Mouse (Mus musculus) B cell, adult 67 days (primary cell): Measurements from ENCODE around the gene Col3a1. TPM values are rescaled to one million over a fixed set of nuclear protein-coding genes. Genes with fewer than 3 reads are reported as not detected.

ENCODE experiments used
- total RNA-seq, 2 experiments: library from RNA; stranded (reverse); gene quantifications; 4 replicates each; pipeline ENCODE4 v1.2.4; 2023

The Col3a1 gene
- under 1 TPM in 1 of 2 experiments, not detected in 1; 0.27 TPM for total RNA-seq

GRCm38 (mm10) chr1:45311388-45311787 is at the start of gene Col3a1:
TSS of gene Col3a1 (plus strand) at chr1:45311538.

Other genes starting within 250 kb of the Col3a1 start
- gene Col5a2, start 191.7 kb downstream of the Col3a1 start, total RNA-seq, result not detected